Mouse (Mus musculus) ES-Bruce4 (cell line): Measurements from ENCODE around the gene Gab2.

Source experiments
- CTCF ChIP-seq: IDR thresholded peaks from one replicate; pipeline ENCODE4 v1.8.1; 2011; ENCODE audit warnings: low read depth, low read length
- EP300 ChIP-seq: IDR thresholded peaks from 2 replicates; pipeline ENCODE4 v1.6.1; 2011; ENCODE audit warnings: low read depth, low read length; ENCODE audit not compliant: insufficient read depth
- POLR2A ChIP-seq: IDR thresholded peaks from one replicate; pipeline ENCODE4 v1.8.1; 2011; ENCODE audit warnings: low read length; ENCODE audit not compliant: insufficient read depth

- TF ChIP-seq CTCF: no peak
- no peak for TF ChIP-seq EP300
- TF ChIP-seq POLR2A: no peak
These were observed 49.0 kb upstream of the Gab2 start for GRCm38 (mm10) chr7:97032412-97032811.
